Mouse (Mus musculus): ENCODE results near the gene Id2.

Id2 gene

GRCm38 (mm10) chr12:25097052-25097209, at the start of gene Id2:
TSS of gene Id2 (minus strand) at chr12:25097140.
- DNase-seq (ENCODE audit: low spot score) = no peak

- DNase-seq (ENCODE audit: low spot score) = no peak
These were observed 48.4 kb upstream of the Id2 start for GRCm38 (mm10) chr12:25145344-25145698.

- DNase-seq (ENCODE audit: low spot score) = no peak
These were observed 47.8 kb upstream of the Id2 start for GRCm38 (mm10) chr12:25144591-25145343.

- DNase-seq (ENCODE audit: low spot score) = no peak
These were observed 46.6 kb upstream of the Id2 start for GRCm38 (mm10) chr12:25143492-25143891.

- no peak for DNase-seq (ENCODE audit: low spot score)
These were observed 45.3 kb upstream of the Id2 start for GRCm38 (mm10) chr12:25142251-25142650.

- DNase-seq (ENCODE audit: low spot score) = no peak
These were observed 44.4 kb upstream of the Id2 start for GRCm38 (mm10) chr12:25141311-25141710.

GRCm38 (mm10) chr12:25140115-25140514, 43.2 kb upstream of the Id2 start:
- no peak for DNase-seq (ENCODE audit: low spot score)

GRCm38 (mm10) chr12:25138616-25139015, 41.7 kb upstream of the Id2 start:
- DNase-seq (ENCODE audit: low spot score) = no peak

- no peak for DNase-seq (ENCODE audit: low spot score)
These were observed 35.1 kb upstream of the Id2 start for GRCm38 (mm10) chr12:25132046-25132445.

- no peak for DNase-seq (ENCODE audit: low spot score)
These were observed 30.7 kb upstream of the Id2 start for GRCm38 (mm10) chr12:25127629-25128028.

GRCm38 (mm10) chr12:25126228-25126627, 29.3 kb upstream of the Id2 start:
- DNase-seq (ENCODE audit: low spot score) = no peak

GRCm38 (mm10) chr12:25125239-25125776, 28.4 kb upstream of the Id2 start:
- no peak for DNase-seq (ENCODE audit: low spot score)

- DNase-seq (ENCODE audit: low spot score) = no peak
These were observed 27.7 kb upstream of the Id2 start for GRCm38 (mm10) chr12:25124431-25125238.

GRCm38 (mm10) chr12:25120753-25121152, 23.8 kb upstream of the Id2 start:
- no peak for DNase-seq (ENCODE audit: low spot score)

- no peak for DNase-seq (ENCODE audit: low spot score)
These were observed 22.3 kb upstream of the Id2 start for GRCm38 (mm10) chr12:25119278-25119677.

- no peak for DNase-seq (ENCODE audit: low spot score)
These were observed 21.0 kb upstream of the Id2 start for GRCm38 (mm10) chr12:25117856-25118511.

- DNase-seq (ENCODE audit: low spot score) = no peak
These were observed 19.2 kb upstream of the Id2 start for GRCm38 (mm10) chr12:25116126-25116525.

GRCm38 (mm10) chr12:25114426-25114825, 17.5 kb upstream of the Id2 start:
- no peak for DNase-seq (ENCODE audit: low spot score)

GRCm38 (mm10) chr12:25113357-25113756, 16.4 kb upstream of the Id2 start:
- DNase-seq (ENCODE audit: low spot score) = no peak

GRCm38 (mm10) chr12:25112806-25113205, 15.9 kb upstream of the Id2 start:
- no peak for DNase-seq (ENCODE audit: low spot score)

GRCm38 (mm10) chr12:25110682-25111078, 13.7 kb upstream of the Id2 start:
- no peak for DNase-seq (ENCODE audit: low spot score)

GRCm38 (mm10) chr12:25109971-25110681, 13.2 kb upstream of the Id2 start:
- DNase-seq (ENCODE audit: low spot score) = no peak

- no peak for DNase-seq (ENCODE audit: low spot score)
These were observed 11.9 kb upstream of the Id2 start for GRCm38 (mm10) chr12:25108865-25109264.

All from spleen, adult 12 weeks (tissue).